Mouse (Mus musculus) midbrain, embryonic 16.5 days (tissue): ENCODE data around the gene Nek9. TPM values are rescaled to one million over a fixed set of nuclear protein-coding genes. Genes with fewer than 3 reads are reported as not detected.
"Not testable (repeated sequence)": the region's sequence is repeated elsewhere in the genome, so short reads cannot be mapped to it uniquely, and the experiment has no call there.

Experiments
- ATAC-seq: fragments of 200-750 bp; cut with Nextera tagmentation; 2 replicates; pipeline ENCODE4 v1.8.0; 2017; ENCODE audit warnings: moderate TSS enrichment
- H3K27ac ChIP-seq: fragments of 300-500 bp; sonication (generic); 2 replicates; pipeline ENCODE4 v1.5.1; 2014; ENCODE audit warnings: mild to moderate bottlenecking, low read length, mixed read lengths
- H3K27me3 ChIP-seq: fragments of 300-500 bp; sonication (generic); 2 replicates; pipeline ENCODE4 v1.6.1; 2014; ENCODE audit warnings: low read depth, low read length, mixed read lengths; ENCODE audit not compliant: control insufficient read depth, insufficient read depth
- H3K36me3 ChIP-seq: fragments of 300-500 bp; sonication (generic); 2 replicates; pipeline ENCODE4 v1.6.1; 2014; ENCODE audit warnings: mild to moderate bottlenecking, low read length, moderate library complexity, mixed read lengths; ENCODE audit not compliant: control insufficient read depth, insufficient read depth
- H3K4me1 ChIP-seq: fragments of 300-500 bp; sonication (generic); 2 replicates; pipeline ENCODE4 v1.6.1; 2014; ENCODE audit warnings: mild to moderate bottlenecking, low read length, mixed read lengths; ENCODE audit not compliant: control insufficient read depth, insufficient read depth
- H3K4me2 ChIP-seq: fragments of 300-500 bp; sonication (generic); 2 replicates; pipeline ENCODE4 v1.6.1; 2014; ENCODE audit warnings: mild to moderate bottlenecking, low read length, mixed read lengths
- H3K4me3 ChIP-seq: fragments of 300-500 bp; sonication (generic); 2 replicates; pipeline ENCODE4 v1.5.1; 2014; ENCODE audit warnings: low read depth, mild to moderate bottlenecking, low read length, moderate library complexity, mixed read lengths
- H3K9ac ChIP-seq: fragments of 300-500 bp; sonication (generic); 2 replicates; pipeline ENCODE4 v1.6.1; 2014; ENCODE audit warnings: low read depth, low read length, mixed read lengths
- H3K9me3 ChIP-seq: fragments of 300-500 bp; sonication (generic); replicated peaks from 2 replicates; pipeline ENCODE4 v1.6.1; 2014; ENCODE audit warnings: mild to moderate bottlenecking, low read length, mixed read lengths; ENCODE audit not compliant: control insufficient read depth, poor library complexity, severe bottlenecking
- WGBS: fragments of 180-500 bp; shearing (Covaris S2); extraction: QIAGEN DNeasy Blood & Tissue Kit; methylation state at CpG from one replicate; pipeline ENCODE4 v1.1.7; 2014; 5-methylcytosine and 5-hydroxymethylcytosine counted together
- polyA plus RNA-seq: library from polyadenylated mRNA; unstranded; fragments of >200 nt; fragmentation: Nextera tagmentation; extraction: Ambion mirVana; gene quantifications from 2 replicates; pipeline ENCODE4 v1.2.1, GENCODE M21; 2015

Gene Nek9
- polyA plus RNA-seq, 1 experiment from 2014 or later, result 10.2 TPM

- Histone ChIP-seq H3K27me3 (no peaks in the 10 kb centered on the region), H3K9ac (peak overlapping the region; percentile 69), H3K36me3 (no peaks in the 10 kb centered on the region), H3K27ac (no peak overlapping the region), H3K4me1 (0 out of 2 replicates have a peak, but pooled peaks cover 5% of the 10 kb centered on the region), H3K9me3 (peaks cover 7% of the 10 kb centered on the region; the same call in 1 of the 2 replicates), H3K4me2 (peak overlapping the region; percentile 94), H3K4me3 (peak overlapping the region; percentile 54)
- 59% methylated on average over 24 of the region's 24 CpGs for WGBS
- ATAC-seq, result 0 out of 2 replicates have a peak, but pooled peaks have one; percentile 27
Observed at GRCm38 (mm10) chr12:85289157-85290000, 49.8 kb downstream of the Nek9 start.

- Histone ChIP-seq H3K4me1 (0 out of 2 replicates have a peak, but pooled peaks cover 5% of the 10 kb centered on the region), H3K9me3 (no peaks in the 10 kb centered on the region), H3K4me2 (peak within 1 kb of the TSS; percentile 94), H3K27me3 (no peaks in the 10 kb centered on the region), H3K4me3 (peak within 1 kb of the TSS; percentile 54), H3K36me3 (no peaks in the 10 kb centered on the region), H3K27ac (0 out of 2 replicates have a peak within 1 kb of the TSS, but pooled peaks have one; percentile 28), H3K9ac (peak within 1 kb of the TSS; percentile 69)
- peak; percentile 95 for ATAC-seq
- 3% methylated on average over 30 of the region's 31 CpGs for WGBS
Observed at GRCm38 (mm10) chr12:85288486-85289156, 50.5 kb downstream of the Nek9 start, which contains the start of gene Zc2hc1c. Gene Zc2hc1c, plus strand, starts transcription at chr12:85288591.

- WGBS, result 7% methylated on average over 21 of the region's 21 CpGs
- H3K9ac ChIP-seq, result peak within 1 kb of the TSS; percentile 69
- peak within 1 kb of the TSS; percentile 94 for H3K4me2 ChIP-seq
- no peaks in the 10 kb centered on the region for H3K27me3 ChIP-seq
- no peaks in the 10 kb centered on the region for H3K9me3 ChIP-seq
- 0 out of 2 replicates have a peak, but pooled peaks cover 5% of the 10 kb centered on the region for H3K4me1 ChIP-seq
- H3K27ac ChIP-seq, result 0 out of 2 replicates have a peak within 1 kb of the TSS, but pooled peaks have one; percentile 28
- peak within 1 kb of the TSS; percentile 54 for H3K4me3 ChIP-seq
- no peaks in the 10 kb centered on the region for H3K36me3 ChIP-seq
- ATAC-seq, result peak; percentile 75
Observed at GRCm38 (mm10) chr12:85287809-85288485, 51.2 kb downstream of the Nek9 start, which contains the start of gene Acyp1. Gene Acyp1, minus strand, starts transcription at chr12:85288438.

- Histone ChIP-seq H3K4me2 (no peak overlapping the region), H3K4me1 (0 out of 2 replicates have a peak, but pooled peaks cover 5% of the 10 kb centered on the region), H3K27me3 (no peaks in the 10 kb centered on the region), H3K4me3 (no peak overlapping the region), H3K36me3 (no peaks in the 10 kb centered on the region), H3K27ac (no peak overlapping the region), H3K9ac (no peak overlapping the region), H3K9me3 (no peaks in the 10 kb centered on the region)
- no peak for ATAC-seq
- WGBS, result 25% methylated on average over 2 of the region's 5 CpGs
Observed at GRCm38 (mm10) chr12:85286941-85287340, 52.2 kb downstream of the Nek9 start.

- Histone ChIP-seq H3K27ac (no peak overlapping the region), H3K4me1 (0 out of 2 replicates have a peak, but pooled peaks cover 5% of the 10 kb centered on the region)
Observed at GRCm38 (mm10) chr12:85284996-85285395, 54.2 kb downstream of the Nek9 start.

GRCm38 (mm10) chr12:85284331-85284730 lies 54.8 kb downstream of the Nek9 start:
- Histone ChIP-seq H3K27ac (no peak overlapping the region), H3K4me3 (no peak overlapping the region), H3K4me1 (peaks cover 10% of the 10 kb centered on the region), H3K9ac (no peak overlapping the region), H3K4me2 (no peak overlapping the region), H3K27me3 (no peaks in the 10 kb centered on the region), H3K36me3 (no peaks in the 10 kb centered on the region), H3K9me3 (no peaks in the 10 kb centered on the region)
- no peak for ATAC-seq
- WGBS, result 75% methylated on average over 8 of the region's 8 CpGs

More at GRCm38 (mm10) chr12:85284996-85285395, 54.2 kb downstream of the Nek9 start:
- Histone ChIP-seq H3K27me3 (no peaks in the 10 kb centered on the region), H3K9ac (no peak overlapping the region), H3K4me3 (no peak overlapping the region), H3K9me3 (no peaks in the 10 kb centered on the region), H3K4me2 (no peak overlapping the region), H3K36me3 (no peaks in the 10 kb centered on the region)
- 90% methylated on average over 4 of the region's 4 CpGs for WGBS
- no peak for ATAC-seq

- not testable (repeated sequence) for H3K4me3 ChIP-seq, H3K4me1 ChIP-seq, H3K9me3 ChIP-seq, H3K27me3 ChIP-seq, ATAC-seq, H3K9ac ChIP-seq, H3K36me3 ChIP-seq, H3K4me2 ChIP-seq, H3K27ac ChIP-seq
- WGBS, result 92% methylated on average over 1 of the region's 4 CpGs
Observed at GRCm38 (mm10) chr12:85281756-85282155, 57.4 kb downstream of the Nek9 start.

- peak; percentile 13; the same call in 1 of the 2 replicates for ATAC-seq
- Histone ChIP-seq H3K27me3 (no peaks in the 10 kb centered on the region), H3K36me3 (no peaks in the 10 kb centered on the region), H3K4me1 (peaks cover 5% of the 10 kb centered on the region), H3K4me2 (peak overlapping the region; percentile 90), H3K4me3 (peak overlapping the region; percentile 52), H3K9ac (no peak overlapping the region), H3K27ac (peak overlapping the region; percentile 47; the same call in 1 of the 2 replicates), H3K9me3 (no peaks in the 10 kb centered on the region)
- 71% methylated on average over 12 of the region's 12 CpGs for WGBS
Observed at GRCm38 (mm10) chr12:85280845-85281651, 58.1 kb downstream of the Nek9 start.
